Mouse (Mus musculus): ENCODE measurements at regions not wholly inside any gene's neighbourhood (a gene's known extent, or its start where the extent isn't known, plus 50 kb on each side); places are given as distances from the start of the nearest gene placed in this dataset.
"Not testable (repeated sequence)": the region's sequence is repeated elsewhere in the genome, so short reads cannot be mapped to it uniquely, and the experiment has no call there.

DNA sequence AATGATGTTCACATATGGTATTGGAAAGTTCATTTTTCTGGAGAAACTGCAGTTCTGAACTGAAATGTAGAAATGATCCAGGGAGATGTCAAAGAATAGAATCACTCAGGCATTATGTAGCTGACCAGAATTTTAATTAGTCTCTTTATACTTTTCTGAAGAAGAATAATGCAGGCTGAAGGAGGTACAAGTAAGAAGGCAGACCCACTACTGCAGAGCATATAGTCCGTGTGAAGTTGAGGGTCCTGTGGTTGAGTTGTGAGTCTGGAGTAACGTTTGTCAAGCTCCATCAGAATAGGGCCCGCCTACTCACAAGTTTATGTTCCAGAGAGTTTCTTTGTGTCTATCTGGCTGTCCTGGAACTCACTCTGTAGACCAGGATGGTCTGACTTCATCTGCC is 575.8 kb upstream of the Cobl start:
- CTCF ChIA-PET = interaction anchor here (0.5 kb wide), 1 partner anchor 542 kb away, joined by 5 read pairs; no protein-coding TSS in a partner anchor

DNA sequence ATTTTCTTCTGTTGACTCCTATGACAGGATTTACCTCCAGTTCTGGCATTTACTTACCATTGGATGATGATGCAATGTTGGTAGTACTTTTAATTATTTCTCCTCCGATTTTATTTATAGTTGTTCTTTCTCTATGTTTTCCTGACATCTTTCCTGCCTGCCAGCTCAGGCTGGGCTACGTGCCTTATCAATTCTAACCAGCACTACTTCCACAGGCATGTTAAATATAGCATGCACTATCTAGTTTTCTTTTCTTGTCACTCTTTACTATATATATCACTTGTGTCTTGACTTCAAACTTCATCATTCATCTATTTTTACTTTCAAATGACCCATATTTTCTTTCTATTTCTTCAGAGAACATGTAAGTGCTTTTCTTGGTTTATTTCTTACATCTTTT is 567.7 kb upstream of the Cobl start:
- CTCF ChIA-PET = no interaction called here

DNA sequence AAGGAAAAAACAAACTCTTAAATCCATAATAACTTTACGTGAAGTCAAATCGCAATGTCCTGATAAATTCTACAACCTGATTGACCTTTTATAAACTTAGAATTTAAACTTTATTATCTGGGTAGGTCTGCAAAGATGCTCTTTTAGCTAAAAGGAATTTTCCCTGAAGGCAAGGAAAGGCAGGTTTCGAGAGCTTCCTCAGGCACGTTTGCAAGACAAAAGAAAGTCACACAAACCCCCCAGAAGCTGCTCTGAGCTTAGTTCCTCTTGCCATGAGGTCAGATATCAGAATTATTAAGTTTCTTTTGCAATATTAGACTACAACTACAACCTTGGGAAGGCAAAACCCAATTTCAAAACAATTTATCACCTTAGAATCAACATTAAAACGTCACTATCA is 544.1 kb upstream of the Cobl start:
- CTCF ChIA-PET = not testable (repeated sequence)

DNA sequence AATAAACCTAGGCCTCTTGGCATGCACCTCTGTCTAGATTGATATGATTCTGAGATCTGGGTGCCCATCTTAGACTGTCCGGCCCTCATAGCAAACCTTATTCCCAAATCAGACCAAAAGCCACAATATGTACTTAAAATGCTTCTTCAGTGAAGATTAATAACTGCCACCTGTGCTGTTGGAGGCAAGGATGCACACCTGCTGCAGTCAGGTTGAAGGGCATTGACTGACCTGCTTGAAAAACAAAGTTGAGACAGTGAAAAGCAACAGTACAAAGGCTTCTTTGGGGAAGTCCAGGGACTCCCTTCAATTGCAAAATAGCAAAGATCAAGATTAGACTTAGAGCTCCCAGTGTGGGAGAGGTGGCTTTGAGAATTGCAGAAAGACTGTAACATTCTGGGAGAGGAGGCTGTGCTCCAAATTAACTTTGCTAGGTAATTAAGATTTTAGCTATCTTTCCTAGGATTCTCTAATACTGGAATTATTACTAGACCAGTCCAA is 541.8 kb upstream of the Cobl start:
- CTCF ChIA-PET = not testable (repeated sequence)

DNA sequence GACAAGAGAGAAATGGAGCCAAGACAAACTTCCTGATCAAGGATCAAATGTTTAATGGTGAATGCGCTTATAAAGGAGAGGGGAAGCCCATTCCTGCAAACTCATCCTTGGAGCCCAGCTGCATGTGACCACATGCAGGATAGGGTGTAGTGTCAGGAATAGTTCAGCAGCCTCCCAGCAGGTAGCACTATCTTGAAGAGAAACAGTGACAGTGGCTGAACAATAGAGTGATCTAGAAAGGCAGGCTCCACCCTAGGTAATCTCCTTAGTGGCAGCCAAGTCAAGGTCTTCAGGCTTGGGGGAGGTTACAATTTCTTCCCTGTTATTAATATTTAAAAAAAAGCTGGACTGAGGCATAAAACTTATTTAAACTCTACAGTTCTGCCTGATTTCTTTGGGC is 540.5 kb upstream of the Cobl start:
- CTCF ChIA-PET = no interaction called here

DNA sequence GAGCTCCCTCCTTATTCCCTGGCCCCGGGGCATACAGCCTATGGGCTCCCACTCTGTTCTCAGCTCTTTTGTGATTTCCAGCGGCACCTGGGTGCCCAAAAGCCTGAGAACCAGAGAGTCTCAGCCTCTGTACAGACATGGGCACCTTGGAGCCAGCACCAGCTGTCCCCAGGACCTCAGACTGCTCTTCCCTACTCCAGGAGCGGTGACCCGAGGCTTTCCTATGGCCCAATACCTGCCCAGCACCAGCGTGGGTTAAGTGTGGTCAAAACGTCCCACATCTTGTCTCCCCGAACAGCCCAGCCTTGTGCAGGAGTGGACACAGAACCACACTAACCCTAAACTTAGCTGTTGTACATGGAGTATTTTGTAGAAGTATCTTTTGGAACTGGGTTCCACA is 534.5 kb upstream of the Cobl start:
- CTCF ChIA-PET = no interaction called here
